Mouse (Mus musculus) hindbrain, postnatal 0 days (tissue): ENCODE results near the gene Tmie. TPM values are rescaled to one million over a fixed set of nuclear protein-coding genes. Genes with fewer than 3 reads are reported as not detected.

Experiments used
- ATAC-seq: fragments of 200-750 bp; cut with Nextera tagmentation; 2 replicates; pipeline ENCODE4 v1.8.0; 2017; ENCODE audit warnings: mild to moderate bottlenecking, moderate TSS enrichment, moderate library complexity
- DNase-seq: peaks from one replicate; pipeline ENCODE4 v3.0.0-alpha.2; 2015; ENCODE audit warnings: low spot score
- H3K27ac ChIP-seq: fragments of 300-500 bp; sonication (generic); 2 replicates; pipeline ENCODE4 v1.5.1; 2014; ENCODE audit warnings: mild to moderate bottlenecking
- H3K27me3 ChIP-seq: fragments of 300-500 bp; sonication (generic); 2 replicates; pipeline ENCODE4 v1.6.1; 2014; ENCODE audit warnings: low read length, mixed read lengths; ENCODE audit not compliant: insufficient read depth
- H3K36me3 ChIP-seq: fragments of 300-500 bp; sonication (generic); 2 replicates; pipeline ENCODE4 v1.6.1; 2014; ENCODE audit warnings: low read length, mixed read lengths; ENCODE audit not compliant: insufficient read depth
- H3K4me1 ChIP-seq: fragments of 300-500 bp; sonication (generic); 2 replicates; pipeline ENCODE4 v1.6.1; 2014; ENCODE audit warnings: antibody characterized with exemption, low read length, mixed read lengths; ENCODE audit not compliant: insufficient read depth
- H3K4me2 ChIP-seq: fragments of 300-500 bp; sonication (generic); 2 replicates; pipeline ENCODE4 v1.6.1; 2014; ENCODE audit warnings: low read depth, mild to moderate bottlenecking, low read length, moderate library complexity, mixed read lengths
- H3K4me3 ChIP-seq: fragments of 300-500 bp; sonication (generic); 2 replicates; pipeline ENCODE4 v1.5.1; 2014; ENCODE audit warnings: low read length
- H3K9ac ChIP-seq: fragments of 300-500 bp; sonication (generic); replicated peaks from 2 replicates; pipeline ENCODE4 v1.6.1; 2014; ENCODE audit warnings: mild to moderate bottlenecking, low read length, moderate library complexity, mixed read lengths
- H3K9me3 ChIP-seq: fragments of 300-500 bp; sonication (generic); 2 replicates; pipeline ENCODE4 v1.6.1; 2016; ENCODE audit warnings: low read length, mixed read lengths
- CTCF ChIP-seq: IDR thresholded peaks from 2 replicates; pipeline ENCODE4 v1.5.1; 2016; ENCODE audit warnings: antibody characterized with exemption, control low read depth, low read depth
- WGBS: fragments of 180-500 bp; shearing (Covaris S2); extraction: QIAGEN DNeasy Blood & Tissue Kit; methylation state at CpG from one replicate; pipeline ENCODE4 v1.1.7; 2014; 5-methylcytosine and 5-hydroxymethylcytosine counted together
- polyA plus RNA-seq: library from polyadenylated mRNA; unstranded; fragments of >200 nt; fragmentation: Nextera tagmentation; extraction: Ambion mirVana; gene quantifications from 2 replicates; pipeline ENCODE4 v1.2.1, GENCODE M21; 2015
- total RNA-seq: library from RNA; depleted of rRNA; stranded (reverse); fragments of >200 nt; gene quantifications from 2 replicates; pipeline ENCODE4 v1.2.3, GENCODE M21; 2014

The Tmie gene
- total and polyA plus RNA-seq, 2 experiments from 2014 or later, result 6.2 to 6.8 TPM

DNA sequence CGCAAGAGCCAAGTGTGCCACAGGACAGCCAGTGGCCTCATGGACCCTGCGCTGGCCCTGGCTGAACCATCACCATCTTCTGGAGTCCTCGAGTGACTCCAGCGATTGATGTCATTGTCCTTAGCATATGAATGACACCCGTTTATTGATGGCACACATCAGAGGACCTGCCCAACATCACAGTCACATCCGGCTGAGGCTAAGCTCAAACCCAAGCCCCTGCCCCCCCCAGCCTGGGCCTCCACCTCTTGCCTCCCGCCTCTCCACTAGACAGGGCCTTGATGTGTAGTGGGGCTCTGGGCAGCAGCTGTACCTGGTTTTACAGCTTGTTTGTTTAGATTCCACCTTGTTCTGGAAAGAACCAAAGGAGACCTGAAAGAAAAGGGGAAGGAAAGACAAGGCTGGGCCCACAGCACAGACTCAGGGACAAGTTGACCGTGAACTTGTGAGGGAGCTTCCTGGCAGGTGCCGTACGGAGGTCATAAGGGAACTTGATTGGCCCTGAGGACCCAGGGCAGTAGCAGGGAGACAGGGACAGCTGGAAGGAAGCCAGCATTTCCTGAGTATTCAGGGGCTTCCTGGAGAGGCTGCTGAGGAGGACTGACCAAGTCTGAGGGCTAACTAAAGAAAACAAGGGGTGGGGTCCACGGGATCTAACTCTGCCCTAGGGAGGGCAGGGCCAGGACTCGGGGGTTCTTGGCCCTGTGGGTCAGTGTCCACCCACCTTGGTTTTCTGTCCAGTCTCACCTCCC, 11.3 kb upstream of the Tmie start:
- no peak overlapping the region for H3K4me3 ChIP-seq
- TF ChIP-seq CTCF, result no peak
- no peaks in the 10 kb centered on the region for H3K9me3 ChIP-seq
- no peak for DNase-seq
- no peaks in the 10 kb centered on the region for H3K36me3 ChIP-seq
- 0 out of 2 replicates have a peak, but pooled peaks cover 4% of the 10 kb centered on the region for H3K4me1 ChIP-seq
- H3K27ac ChIP-seq, result no peak overlapping the region
- H3K4me2 ChIP-seq, result no peak overlapping the region
- 77% methylated on average over 12 of the region's 12 CpGs for WGBS
- no peaks in the 10 kb centered on the region for H3K27me3 ChIP-seq
- ATAC-seq, result no peak
- H3K9ac ChIP-seq, result no peak overlapping the region

DNA sequence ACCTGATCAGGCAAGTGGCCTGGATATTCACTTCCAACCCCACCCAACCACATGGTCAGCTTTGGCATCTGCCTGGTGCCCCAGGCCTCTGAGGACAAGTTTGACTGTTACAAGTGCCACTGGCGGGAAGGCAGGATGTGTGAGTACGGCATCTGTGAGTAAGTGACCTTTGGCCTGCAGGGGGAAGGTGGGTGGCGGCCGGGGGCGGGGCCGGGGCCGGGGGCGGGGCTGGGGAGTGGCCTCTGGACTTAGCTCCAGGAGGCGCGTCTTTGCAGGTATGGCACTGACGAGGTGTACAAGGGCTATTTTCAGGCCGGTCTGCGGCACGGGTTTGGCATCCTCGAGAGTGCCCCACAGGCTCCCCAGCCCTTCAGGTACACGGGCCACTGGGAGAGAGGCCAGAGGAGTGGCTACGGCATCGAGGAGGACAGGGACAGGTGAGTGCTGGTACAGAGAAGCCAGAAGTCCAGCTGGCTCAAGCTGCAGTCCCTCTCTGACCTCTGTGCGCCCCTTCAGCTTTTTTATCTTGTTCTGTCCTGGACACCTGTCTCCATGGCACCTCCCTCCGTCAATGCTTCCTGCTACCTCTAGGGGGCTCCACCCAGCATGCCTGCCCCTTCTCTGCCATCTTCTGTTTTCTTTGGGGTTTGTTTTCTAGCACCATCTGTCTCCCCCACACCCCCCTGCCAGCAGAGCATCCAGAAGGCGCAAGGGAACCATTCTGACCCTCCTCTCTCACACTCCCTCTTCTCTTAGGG, 10.3 kb upstream of the Tmie start:
- WGBS, result 19% methylated on average over 18 of the region's 21 CpGs
- H3K4me1 ChIP-seq, result no peaks in the 10 kb centered on the region
- H3K27me3 ChIP-seq, result no peaks in the 10 kb centered on the region
- ATAC-seq (no peak), DNase-seq (no peak)
- peak; percentile 50 for TF ChIP-seq CTCF
- H3K4me2 ChIP-seq, result no peak overlapping the region
- no peaks in the 10 kb centered on the region for H3K9me3 ChIP-seq
- H3K36me3 ChIP-seq, result no peaks in the 10 kb centered on the region
- H3K4me3 ChIP-seq, result no peak overlapping the region
- H3K27ac ChIP-seq, result no peak overlapping the region
- no peak overlapping the region for H3K9ac ChIP-seq

DNA sequence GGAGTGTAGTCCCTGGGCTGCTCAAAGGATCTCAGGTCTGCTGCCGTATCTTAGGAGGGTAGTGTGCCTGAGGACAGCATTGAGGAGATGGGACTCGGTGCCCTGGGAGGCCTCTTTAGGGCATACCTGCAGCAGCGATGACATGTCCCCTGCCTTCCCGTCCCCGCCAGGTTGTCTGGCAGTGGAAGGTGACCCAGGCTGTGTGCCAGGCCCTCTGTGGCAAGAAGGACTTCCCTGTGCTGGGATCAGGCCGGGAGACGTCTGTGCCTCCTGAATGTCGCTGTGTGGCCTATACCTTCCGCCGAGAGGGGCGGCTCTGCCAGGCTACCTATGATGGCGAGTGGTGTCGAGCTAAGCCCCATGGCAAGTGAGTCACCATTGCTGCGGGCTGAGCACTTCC, 9.0 kb upstream of the Tmie start:
- WGBS, result 91% methylated on average over 14 of the region's 14 CpGs
- no peaks in the 10 kb centered on the region for H3K4me1 ChIP-seq
- DNase-seq, result no peak
- H3K9ac ChIP-seq, result no peak overlapping the region
- no peaks in the 10 kb centered on the region for H3K36me3 ChIP-seq
- no peak for TF ChIP-seq CTCF
- no peaks in the 10 kb centered on the region for H3K27me3 ChIP-seq
- H3K9me3 ChIP-seq, result no peaks in the 10 kb centered on the region
- ATAC-seq, result no peak
- no peak overlapping the region for H3K27ac ChIP-seq
- no peak overlapping the region for H3K4me2 ChIP-seq
- no peak overlapping the region for H3K4me3 ChIP-seq

DNA sequence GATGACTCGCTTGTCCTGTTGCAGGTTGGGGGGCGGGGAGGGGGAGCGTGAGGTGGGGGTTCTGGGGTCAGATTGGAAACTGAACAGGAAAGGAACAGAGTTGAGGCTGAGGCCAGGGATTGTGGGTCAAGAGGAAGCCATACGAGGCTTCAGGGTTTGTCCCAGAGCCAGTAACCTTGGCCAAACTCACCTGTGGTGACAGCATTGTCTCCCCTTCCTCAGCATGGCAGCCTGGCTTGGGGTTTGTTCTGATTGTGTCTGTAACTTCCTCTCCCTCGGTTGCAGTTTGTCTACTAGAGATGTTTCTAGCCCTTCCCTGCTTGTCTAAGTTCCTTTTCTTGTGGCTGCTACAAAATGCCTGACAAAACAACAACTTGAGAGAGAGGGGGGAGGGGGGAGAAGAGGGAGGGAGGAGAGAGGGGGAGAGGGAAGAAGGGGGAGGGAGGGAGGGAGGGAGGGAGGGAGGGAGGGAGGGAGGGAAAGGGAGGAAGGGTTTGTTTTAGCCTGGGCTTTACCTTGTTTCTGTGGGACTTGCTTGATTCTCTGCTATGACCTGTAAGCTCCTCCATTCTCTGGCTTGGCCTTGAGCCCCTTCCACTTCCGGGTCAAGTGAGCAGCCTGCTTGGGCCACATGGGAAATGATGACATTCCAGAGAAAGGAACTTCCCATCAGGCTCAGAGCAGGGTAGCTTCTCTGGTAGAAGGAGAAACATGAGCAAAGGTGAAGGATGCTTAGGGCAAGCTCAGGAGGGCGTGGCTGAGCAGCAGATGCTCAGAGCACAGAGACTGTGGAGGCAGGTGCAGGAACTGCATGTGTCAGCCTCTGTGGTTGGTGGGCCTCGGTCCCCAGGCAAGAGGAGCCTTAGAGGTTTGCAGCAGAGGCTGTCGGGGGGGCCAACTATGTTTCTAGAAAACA, 7.7 kb upstream of the Tmie start:
- no peaks in the 10 kb centered on the region for H3K4me1 ChIP-seq
- H3K9me3 ChIP-seq, result no peaks in the 10 kb centered on the region
- no peaks in the 10 kb centered on the region for H3K36me3 ChIP-seq
- 65% methylated on average over 9 of the region's 9 CpGs for WGBS
- no peak overlapping the region for H3K27ac ChIP-seq
- no peak overlapping the region for H3K9ac ChIP-seq
- DNase-seq, result no peak
- H3K4me3 ChIP-seq, result no peak overlapping the region
- no peaks in the 10 kb centered on the region for H3K27me3 ChIP-seq
- TF ChIP-seq CTCF, result no peak
- ATAC-seq, result no peak
- H3K4me2 ChIP-seq, result no peak overlapping the region

DNA sequence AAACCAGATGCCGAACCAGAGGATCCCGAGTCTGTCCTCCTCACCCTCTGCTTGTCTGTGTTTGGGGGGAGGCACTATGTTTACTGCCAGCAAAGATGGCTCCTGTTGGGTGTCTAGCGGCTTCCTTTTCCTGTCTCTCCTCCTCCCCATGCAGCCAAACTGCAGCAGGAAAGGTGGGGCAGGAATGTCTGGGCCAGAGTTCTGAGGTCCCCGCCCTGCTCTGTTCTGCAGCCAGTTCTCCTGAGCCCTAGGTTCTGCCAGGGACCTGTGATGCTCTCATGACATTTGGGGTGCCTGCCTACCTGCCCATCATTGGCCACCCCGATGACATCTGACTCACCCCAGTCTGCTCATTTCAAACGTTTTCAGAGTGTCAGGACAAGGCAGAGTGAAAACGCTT, 2.0 kb upstream of the Tmie start:
- no peak for DNase-seq
- 79% methylated on average over 7 of the region's 7 CpGs for whole genome bisulfite sequencing
- no peak for TF ChIP-seq CTCF
- Histone ChIP-seq H3K9me3 (no peaks in the 10 kb centered on the region), H3K27ac (no peak overlapping the region), H3K9ac (no peak overlapping the region), H3K36me3 (no peaks in the 10 kb centered on the region), H3K4me3 (no peak overlapping the region), H3K4me2 (0 out of 2 replicates have a peak overlapping the region, but pooled peaks have one; percentile 5), H3K4me1 (peaks cover 7% of the 10 kb centered on the region; the same call in 1 of the 2 replicates), H3K27me3 (no peaks in the 10 kb centered on the region)
- no peak for ATAC-seq

DNA sequence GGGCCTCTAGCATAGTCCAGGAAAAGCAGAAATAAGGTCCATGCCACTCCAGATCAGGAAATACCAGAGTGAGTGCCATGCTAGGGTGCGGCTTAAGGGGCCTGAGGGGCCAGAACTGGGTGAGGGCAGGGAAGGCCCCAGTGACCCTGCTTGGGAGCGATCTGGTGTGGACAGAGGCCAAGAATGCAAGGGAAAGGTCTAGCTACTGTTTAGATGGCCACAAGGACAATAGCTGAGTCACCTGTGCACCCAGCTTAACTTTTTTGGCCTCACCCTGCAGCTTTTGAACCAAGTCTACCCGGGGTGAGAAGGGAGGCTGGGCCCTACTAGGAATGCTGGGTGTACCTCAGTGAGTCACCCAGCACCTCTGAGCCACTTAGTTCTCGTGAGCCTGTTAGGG, 859 bp upstream of the Tmie start:
- WGBS, result 71% methylated on average over 4 of the region's 4 CpGs
- Histone ChIP-seq H3K27ac (0 out of 2 replicates have a peak overlapping the region, but pooled peaks have one; percentile 81), H3K4me1 (peaks cover 7% of the 10 kb centered on the region; the same call in 1 of the 2 replicates), H3K4me2 (peak overlapping the region; percentile 93), H3K36me3 (no peaks in the 10 kb centered on the region), H3K9me3 (no peaks in the 10 kb centered on the region), H3K27me3 (no peaks in the 10 kb centered on the region), H3K4me3 (peak overlapping the region; percentile 58), H3K9ac (peak overlapping the region; percentile 58)
- TF ChIP-seq CTCF, result no peak
- DNase-seq (no peak), ATAC-seq (no peak)
